Mouse (Mus musculus) lung, postnatal 10 days (tissue): ENCODE measurements around the gene Elmo3.

Source experiments
- DNase-seq: peaks from one replicate; pipeline ENCODE4 v3.0.0; 2021

The Elmo3 gene

DNA sequence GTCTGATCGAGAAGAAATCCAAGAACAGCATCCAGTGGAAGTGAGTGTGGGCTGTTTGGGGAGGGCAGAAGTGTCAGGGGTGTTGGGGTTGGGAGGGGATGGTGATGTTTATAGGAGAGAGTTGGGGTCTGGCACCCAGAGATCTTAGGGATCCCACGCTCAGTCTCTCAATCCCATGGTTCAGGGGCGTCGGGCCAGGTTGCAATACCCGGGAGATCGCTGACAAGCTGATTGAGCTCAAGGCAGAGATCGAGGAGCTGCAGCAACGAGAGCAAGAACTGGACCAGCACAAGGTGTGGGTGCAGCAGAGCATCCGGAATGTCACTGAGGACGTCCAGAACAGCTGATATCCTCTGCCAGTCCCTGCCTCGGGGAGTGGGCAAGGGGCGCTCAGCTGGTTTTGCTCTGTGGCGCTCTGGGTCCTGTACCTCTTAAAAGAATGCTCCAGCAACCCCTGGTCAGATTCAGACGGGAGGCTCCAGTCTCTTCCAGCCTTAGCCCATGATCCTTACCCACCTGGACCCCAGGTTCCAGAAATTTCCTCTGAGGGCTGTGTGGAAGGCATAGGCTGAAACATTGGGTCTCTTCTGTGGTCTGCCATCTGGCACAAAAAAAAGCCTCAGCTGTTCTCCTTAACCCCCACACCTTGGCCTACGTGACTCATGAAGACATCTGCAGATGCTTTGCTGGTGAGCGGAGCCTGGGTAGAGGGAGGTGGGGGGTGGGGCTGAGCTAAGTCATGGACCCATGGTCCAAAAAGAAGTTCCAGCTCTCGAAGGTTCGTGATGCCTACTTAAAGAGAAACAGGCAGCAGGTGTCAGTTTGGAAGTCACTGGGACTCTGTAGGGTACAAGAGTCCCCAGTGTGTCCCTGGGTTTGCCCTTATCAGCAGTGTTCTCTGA, 6.8 kb upstream of the Elmo3 start:
- DNase-seq, result no peak

DNA sequence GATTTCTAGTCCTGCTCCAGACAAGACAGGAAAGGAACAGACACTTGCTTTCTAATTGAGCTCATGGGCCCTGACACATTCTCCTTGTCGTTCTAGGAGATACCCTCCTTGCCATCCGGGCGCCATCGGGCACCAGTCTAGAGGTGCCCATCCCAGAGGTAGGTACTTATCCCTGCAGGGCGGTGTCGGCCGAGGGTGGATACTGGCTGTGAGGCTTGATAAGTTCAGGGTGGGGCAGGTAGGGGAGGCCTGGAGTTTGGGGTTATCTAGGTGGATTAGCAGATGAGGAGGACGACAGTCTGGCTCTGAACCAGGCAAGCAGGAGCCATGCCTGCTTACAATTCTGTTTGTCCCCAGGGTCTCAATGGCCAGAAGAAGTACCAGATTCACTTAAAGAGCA, 5.4 kb upstream of the Elmo3 start:
- DNase-seq, result no peak

DNA sequence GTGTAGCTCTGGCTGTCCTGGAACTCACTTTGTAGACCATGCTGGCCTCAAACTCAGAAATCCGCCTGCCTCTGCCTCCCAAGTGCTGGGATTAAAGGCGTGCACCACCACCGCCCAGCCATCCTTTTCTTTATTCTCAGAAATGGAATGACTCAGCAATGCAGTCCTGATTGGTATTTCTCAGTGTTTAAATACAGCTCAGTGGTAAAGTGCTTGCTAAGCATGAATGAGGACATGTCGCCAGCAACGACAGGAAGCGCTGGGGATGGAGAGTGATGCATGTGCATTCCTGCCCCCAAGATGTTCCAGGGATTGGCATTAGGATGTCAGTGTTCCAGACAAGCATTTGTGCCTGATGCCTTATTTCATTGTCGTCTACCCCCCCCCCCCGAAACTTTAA, 2.0 kb upstream of the Elmo3 start:
- DNase-seq, result no peak

DNA sequence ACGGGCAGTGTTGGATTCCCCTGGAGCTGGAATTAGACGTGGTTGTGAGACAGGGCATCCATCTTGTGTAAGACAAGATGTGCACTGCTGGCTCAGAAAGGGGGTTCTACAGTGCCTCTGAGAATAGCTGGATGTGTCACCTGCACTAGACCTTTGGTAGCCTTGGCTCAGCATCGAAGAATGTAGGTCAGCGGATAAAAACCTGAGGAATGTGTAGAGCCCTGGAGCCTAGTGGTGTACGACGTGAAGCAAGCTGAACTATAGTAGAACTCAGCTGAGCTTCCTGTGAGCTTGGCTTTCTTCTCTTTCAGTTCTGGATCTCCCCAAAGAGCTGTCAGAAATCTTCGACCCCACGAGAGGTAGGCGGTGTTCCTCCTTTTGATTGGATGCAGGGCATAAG, 1.5 kb upstream of the Elmo3 start:
- DNase-seq, result no peak

DNA sequence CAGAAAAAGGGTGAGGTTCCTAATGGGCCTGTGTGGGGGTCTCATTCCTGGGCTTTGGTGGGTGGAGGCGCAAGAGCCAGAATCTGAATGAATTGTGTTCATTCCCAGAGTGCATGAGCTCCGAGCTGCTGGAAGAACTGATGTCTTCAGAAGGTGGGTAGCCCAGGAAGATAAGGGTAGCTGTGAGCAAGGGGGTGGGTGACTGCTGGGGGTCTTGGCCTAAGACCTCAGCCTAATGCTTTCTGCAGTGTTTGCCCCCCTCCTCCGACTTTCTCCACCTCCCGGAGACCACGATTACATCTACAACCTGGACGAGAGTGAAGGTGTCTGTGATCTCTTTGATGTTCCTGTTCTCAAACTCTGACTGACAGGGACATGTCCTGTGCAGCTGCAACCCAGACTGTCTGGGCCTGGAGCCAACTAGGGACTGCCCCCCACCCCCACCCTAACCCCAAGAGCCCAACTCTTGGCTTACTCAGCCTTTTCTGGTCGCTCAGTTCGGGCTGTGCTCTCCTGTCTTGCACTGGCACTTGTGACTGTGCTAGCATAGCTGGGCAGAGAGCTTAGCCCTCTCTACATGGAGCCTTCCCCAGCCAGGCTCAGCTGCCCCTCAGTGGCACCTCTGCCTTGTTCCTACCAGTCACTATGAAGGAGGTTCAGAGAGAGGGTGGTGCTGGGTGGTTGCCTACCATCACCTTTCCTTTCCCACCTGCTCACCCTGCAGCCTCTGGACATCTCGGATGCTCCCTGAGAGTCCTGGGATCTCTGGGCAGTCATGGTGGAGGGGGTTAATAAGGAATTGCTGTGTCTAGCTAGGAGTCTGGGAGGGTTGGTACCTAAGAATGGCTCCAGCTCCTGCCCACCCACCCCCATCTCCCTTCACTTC, 833 bp upstream of the Elmo3 start:
- DNase-seq, result no peak

DNA sequence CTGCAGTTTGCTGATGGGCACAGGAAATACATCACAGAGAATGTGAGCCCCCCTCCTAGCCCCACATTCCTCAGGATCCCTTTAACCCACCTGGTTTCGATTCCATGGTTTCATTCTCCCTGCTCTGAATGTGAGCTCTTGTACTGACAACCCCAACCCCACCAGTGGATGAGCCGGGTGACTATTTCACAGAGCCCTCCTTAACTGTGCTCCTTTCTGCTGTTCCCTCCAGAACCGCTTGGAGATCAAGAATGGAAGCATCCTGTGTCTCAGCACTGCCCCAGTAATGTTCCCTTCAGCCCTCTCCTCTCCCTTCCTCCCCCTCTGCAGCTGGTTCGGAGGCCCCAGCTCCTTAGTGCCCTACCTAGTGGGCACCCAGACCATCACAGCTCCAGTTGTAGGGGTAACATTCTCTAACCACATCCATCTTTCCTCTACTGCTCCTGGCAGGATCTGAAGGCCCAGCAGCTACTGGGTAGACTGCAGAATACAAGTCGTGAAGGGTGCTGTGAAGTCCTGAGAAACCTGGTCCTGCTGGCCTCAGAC, 818 bp downstream of the Elmo3 start:
- DNase-seq, result no peak

DNA sequence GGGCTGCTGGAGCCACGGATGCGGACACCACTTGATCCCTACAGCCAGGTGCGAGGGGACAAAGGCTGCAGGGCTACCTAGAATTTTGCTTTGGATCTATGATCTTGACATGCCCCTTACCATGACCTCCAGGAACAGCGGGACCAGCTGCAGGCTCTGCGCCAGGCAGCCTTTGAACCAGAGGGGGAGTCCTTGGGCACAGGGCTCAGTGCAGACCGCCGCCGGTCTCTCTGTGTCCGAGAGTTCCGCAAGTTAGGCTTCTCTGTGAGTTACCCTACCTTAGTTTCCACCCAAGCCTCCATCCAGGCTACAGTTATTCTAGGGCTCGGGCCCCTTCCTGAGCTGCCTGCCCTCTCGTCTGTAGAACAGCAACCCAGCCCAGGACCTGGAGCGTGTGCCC, 2.3 kb downstream of the Elmo3 start:
- DNase-seq, result no peak

DNA sequence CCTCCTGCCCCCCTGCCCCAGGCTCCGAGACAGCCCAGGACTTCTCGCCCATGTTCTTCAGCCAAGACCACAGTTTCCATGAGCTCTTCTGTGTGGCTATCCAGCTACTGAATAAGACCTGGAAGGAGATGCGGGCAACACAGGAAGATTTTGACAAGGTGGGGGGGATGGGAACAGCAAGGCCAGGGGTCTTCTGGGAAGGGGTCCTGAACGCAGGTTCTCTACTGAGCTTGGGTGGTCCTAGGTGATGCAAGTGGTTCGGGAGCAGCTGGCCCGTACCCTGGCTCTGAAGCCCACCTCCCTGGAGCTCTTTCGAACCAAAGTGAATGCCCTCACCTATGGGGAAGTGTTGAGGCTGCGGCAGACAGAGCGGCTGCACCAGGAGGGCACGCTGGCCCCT, 3.0 kb downstream of the Elmo3 start:
- DNase-seq, result no peak

DNA sequence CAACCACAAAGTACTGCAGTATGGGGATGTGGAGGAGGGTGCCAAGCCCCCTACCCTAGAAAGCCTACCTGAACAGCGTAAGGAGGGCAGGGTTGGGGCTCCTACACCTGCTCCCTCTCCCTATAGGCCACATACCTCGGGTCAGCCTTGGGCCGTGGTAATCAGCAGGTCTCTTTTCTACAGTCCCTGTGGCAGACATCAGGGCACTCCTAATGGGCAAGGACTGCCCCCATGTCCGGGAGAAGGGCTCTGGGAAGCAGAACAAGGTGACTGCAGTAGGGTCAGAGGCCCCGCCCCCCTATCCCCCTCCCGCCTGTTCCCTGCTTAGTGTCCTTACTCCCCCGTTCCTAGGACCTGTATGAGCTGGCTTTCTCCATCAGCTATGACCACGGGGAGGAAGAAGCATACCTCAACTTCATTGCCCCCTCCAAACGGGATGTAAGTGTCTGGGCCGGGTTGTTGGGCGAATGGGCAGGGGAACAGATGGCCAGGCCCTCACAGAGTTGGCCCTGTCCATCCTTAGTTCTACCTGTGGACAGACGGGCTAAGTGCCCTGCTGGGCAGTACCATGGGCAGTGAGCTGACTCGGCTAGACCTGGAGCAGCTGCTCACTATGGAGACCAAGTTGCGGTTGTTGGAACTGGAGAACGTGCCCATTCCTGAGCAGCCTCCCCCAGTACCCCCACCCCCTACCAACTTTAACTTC, 3.9 kb downstream of the Elmo3 start:
- DNase-seq, result no peak

DNA sequence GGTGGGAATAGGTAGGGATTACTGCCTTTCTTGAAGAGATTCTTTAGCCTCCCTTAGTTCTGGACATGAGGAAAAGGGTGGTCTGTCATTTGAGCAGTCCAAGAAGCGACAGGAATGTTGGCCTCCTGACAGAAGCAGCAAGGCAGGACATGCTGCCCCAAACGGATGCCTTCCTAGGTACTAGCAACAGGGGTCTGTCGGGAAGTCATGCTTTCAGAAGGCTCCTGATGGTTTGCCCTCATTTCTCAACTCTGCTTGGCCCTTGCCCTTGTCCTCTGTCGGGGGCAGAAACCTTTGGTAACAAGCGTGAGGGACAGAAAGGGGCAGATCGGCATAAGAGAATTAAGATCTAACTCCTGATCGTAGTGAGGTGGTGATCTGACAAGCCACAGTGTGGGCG, 4.7 kb downstream of the Elmo3 start:
- DNase-seq, result no peak

DNA sequence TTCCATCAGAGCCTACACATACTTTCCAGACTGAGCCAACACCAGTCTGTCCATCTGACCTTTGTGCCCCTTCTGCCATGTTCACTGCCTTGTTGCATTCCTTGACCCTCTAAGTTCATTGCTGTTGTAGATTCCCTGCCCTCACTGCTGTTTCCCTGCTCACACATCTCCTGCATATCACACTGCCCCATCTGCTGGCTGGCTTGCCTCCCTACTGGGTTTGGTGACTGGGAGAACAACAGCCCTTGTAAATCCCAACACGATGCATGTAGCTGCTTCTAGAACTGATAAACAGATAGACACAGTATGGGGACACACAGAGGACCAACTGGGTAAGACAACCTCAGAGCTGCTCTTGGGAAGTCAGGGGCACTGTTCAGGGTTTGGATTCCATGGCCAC, 6.3 kb downstream of the Elmo3 start:
- no peak for DNase-seq

DNA sequence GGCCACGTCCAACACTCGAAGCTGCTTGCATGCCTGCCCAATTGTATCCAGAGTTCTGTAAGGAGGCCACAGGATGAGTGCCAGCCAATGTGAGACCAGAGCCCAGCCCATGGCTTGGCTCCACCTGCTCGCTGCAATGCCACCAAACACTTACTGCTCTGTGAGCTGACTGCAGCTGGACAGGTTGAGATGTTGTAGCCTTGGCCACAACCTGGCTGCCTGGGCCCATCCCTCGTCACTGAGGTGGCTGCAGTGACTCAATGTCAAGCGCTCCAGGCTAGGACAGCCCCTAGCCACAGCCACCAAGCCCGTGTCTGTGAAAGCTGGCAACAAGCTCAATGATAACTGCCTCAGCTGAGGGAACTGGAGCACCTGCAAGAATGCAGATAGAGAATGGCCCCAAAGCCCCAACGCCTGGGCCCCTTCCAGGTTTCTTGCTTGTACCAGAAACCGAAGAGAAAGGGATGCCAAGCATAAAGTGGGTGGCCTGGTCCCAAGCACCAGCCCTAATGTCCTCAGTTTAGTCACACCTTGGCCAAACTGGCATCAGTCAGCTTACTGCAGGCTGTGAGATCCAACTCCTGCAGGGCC, 7.6 kb downstream of the Elmo3 start:
- DNase-seq, result no peak

DNA sequence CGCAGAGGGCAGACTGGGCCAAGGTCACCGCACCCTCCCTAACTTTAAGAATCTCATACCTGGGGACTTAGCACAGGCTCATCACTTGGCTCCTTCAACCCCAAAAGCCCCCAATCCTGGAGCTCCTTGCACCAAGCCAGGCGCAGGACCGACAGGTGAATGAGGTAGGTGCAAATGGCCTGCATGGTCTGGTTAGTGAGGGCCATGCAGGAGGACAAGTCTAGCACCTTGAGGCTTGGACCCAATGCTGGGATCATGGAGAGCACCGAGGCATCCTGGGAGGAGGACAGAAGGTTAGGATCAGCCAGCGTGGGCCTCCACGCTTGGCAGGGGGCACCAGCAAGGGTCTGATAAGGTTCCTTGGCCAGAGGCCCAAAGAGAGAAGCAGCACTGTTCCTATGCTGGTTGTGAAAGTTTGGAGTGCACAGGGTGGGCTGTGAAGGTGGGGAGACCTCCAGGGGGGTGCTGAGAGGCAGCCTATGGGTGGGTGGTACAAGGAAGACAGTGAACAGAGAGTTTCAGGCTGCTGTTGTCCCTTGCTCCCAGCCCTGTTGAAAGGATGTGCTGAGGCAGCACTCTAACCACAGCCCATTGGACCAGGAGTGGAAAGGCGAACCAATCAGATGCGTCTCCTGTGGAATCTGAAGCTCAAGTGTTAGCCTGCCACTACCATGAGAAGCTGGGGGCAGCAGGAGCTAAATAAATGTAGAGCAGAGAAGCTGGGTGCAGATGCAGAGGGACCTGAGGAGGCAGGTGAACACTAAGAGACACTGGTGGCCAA, 8.4 kb downstream of the Elmo3 start:
- no peak for DNase-seq

DNA sequence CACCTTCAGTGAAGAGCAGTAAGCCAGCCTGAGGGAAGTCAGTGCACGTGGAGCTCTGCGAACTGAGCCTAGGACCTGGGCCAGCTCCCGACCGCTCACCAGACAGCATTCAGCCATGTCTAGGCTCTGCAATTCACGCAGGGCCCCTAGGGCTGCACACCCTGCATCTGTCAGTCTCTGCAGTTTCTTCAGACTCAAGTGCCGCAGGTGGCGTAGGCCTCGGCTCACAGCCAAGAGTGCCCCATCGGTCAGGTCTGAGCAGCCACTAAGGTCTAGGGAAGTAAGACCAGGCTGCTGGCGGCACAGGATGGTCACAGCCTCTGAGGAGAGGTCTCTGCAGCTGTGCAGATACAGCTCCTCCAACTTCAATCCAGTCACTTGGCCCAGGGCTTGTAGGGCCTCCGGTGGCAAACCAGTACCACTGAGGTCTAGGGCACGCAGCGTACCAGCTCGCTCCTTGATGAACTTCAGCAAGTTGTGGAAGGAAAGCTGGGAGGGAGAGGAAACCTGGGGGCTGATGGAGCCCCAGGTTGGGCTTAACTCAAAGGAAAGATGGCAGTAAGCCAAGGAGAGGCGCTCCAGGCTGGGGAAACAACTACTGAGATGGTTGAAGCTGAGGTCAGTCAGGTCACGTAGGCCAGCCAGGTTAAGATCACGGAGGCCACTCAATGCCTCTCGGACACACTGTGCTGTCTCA, 9.8 kb downstream of the Elmo3 start:
- DNase-seq, result no peak

DNA sequence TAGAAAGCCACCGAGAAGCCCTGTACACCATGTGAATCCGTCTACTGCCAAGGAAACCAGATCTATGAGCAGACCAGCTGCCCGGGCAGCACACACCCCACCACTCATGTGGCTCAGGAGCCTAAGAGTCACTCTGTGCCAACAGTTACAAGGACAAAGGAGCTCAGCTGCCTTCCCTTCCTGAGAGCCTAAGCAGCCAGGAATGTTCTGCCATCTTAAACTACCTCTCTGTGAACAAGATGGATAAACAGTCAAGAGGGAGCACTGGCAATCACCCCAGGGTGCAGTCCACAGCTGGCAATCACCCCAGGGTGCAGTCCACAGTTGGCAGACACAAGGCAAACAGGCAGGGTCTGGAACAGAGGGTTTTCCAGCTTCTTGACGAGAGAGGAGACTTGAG, 12.5 kb downstream of the Elmo3 start:
- DNase-seq, result peak; percentile 70

DNA sequence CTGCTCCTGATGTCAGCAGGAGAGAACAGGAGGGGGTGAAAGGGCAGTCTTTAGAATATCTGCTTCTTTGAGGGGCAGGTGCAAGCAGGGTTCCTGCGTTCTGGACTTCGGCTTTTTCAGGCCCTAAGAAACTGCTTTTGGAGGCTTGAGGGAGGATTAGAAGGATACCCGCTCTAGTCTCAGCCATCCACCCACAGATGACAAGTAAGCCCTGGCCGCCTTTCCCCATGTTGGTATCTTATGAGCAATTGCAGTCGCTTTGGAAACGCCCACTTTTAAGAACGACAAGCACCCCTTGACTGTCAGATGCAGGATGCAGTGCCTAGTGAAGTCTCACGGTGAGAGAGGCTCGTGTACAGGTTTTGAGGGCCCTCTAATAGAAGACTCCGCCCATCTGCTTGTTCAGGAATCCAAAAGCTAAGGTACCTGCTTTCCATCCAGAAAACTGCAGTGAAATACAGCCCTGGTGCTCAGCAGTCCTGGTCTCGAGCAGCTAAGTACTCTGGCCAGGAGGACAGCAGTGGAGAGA, 13.3 kb downstream of the Elmo3 start:
- DNase-seq, result peak; percentile 58

DNA sequence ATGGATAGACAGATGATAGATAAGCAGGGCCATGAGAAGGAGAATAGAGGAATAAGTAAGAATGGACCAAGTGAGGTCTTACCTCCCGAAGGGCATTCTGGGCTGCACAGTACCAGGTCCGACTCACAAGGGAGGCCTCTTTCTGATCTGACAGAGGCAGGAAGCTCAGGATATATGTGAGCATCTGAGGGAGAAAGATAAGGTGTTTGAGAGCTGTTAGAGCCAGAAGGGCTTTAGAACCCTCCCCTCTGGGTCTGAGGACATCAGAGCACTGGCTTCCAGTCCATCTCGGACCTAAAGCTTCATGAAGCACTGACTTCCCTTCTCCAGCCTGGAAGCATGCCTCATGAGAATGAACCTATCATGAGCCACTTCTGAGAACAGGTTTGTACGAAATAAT, 17.8 kb downstream of the Elmo3 start:
- DNase-seq, result no peak

DNA sequence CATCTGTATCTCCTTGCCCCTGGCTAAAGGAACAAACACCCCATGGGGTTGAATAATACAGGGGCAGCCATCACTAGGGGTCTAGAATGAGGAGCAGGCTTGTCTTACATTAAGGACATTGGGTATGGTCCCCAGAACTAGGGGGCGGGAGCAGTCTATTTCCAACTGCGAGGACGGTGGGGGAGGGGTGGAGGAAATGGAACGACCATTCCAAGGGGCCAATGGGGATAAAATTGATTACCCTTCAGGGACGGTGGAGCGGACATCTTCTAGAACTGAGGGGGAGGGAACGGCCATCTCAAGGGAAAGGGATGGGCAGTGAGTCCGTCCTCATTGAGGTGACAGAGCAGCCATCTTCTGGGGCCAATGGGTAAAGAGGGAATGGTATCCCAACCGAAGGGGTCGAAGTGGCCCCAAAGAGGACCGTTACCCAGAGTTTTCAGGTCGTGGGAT, 20.3 kb downstream of the Elmo3 start:
- DNase-seq, result no peak

DNA sequence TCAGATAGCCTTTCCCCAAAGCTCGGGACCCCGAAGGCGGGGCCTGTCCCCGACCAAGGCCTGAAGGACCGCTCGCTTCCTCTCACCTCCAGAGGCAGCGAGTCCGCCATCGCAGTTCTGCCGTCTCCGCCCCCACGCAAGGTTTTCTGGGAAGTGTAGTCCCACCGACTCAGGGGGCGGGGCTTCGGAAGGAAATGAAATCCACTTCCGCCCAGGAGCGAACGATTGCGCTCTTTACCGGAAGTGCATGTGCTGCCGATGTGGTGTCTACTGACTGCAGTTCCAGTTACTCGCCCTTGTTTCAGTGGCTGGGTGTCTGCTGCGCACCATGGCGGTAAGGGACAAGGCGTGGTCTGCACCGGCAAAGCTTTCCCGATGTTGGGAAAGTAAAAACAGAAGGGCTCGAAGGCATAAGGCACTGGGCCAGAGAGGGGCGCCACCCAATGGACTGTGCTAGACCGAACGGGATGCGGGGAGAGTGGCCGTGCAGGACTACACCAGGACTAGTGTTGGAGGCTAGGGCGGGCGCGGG, 20.8 kb downstream of the Elmo3 start, which contains the start of the genes Lrrc29 and Tmem208:
TSS of gene Lrrc29 (minus strand) at position 138 of the 532 bp plus-strand sequence.
TSS of gene Tmem208 (plus strand) at position 214 of the 532 bp plus-strand sequence.
- DNase-seq, result peak; percentile 99

DNA sequence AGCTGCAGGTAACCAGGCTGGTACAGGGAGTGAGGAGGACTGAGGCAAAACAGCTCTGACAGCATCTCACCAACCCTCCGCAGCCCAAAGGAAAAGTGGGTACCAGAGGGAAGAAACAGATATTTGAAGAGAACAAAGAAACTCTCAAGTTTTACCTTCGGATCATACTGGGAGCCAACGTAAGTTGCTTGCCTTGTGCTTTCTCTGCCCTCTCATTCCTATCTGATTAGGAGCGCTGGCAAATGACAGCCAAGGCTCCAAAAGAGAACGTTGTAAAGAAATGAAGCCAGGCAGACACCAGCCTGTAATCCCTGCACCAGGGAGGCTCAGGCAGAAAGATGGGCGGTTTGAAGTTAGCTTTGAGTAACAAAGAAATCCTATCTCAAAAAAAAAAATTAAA, 21.6 kb downstream of the Elmo3 start:
- no peak for DNase-seq
